Mouse (Mus musculus) retina, postnatal 7 days (tissue): ENCODE measurements at regions not wholly inside any gene's neighbourhood (a gene's known extent, or its start where the extent isn't known, plus 50 kb on each side); places are given as distances from the start of the nearest gene placed in this dataset.
"Not testable (repeated sequence)": the region's sequence is repeated elsewhere in the genome, so short reads cannot be mapped to it uniquely, and the experiment has no call there.

Experiments used
- DNase-seq: peaks from one replicate; pipeline ENCODE4 v3.0.0-alpha.2; 2012; ENCODE audit warnings: low read depth, low spot score

DNA sequence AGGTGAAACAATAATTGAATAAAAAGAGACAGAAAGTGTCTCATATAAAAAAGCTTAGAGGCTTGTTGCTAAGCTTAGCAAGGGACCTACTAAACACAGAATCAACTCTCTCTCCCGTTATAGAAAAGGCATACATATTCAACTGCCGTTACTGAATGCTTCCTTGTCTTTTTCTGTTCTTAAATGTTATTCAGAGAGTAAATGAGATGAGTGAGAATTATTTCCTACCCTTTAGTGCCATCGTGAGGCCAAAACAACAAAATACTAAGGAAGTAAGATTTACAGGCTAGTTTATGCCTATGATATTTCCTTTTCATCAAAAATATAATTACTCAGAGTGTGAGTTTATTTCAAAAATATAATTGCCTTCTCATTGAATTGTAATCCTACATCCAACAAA is 686.6 kb upstream of the 1700008P02Rik start:
- no peak for DNase-seq

DNA sequence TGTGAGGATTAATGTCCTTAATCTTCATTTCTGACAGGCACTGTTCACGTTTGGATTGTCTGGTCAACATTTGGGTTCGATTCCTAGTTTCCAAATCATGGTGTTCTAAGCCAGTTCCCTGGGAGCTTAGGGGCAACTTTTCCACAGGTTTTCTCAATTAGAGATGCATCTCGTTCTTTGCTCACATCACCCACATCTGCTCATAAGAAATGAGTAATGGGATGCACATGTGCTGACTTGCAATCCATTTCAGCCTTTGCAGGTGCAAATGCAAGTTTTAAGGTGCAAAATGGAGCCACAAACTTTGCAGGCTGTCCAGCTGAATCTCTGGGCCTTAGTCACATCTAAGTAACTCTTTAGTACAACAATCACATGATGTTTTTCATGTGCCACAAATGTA is 678.3 kb upstream of the 1700008P02Rik start:
- no peak for DNase-seq

DNA sequence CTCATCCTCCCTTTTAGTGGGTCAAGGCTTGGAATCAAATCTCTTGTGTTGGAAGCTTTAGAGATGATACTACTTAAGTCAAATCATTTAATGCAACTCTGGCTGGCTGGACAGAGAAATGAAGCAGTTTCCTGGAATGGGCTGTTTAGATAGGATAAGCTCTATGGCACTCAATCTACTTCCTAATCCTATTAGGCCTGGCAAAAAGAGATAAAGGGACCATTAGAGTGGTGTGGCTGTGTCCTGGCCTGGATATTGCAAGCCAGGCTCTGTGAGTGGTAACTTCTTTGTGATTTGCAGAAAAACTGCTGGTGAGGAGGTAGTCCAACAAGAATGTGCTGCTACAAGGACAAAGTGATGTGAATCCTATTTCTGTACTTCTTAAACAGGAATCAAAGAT is 670.8 kb upstream of the 1700008P02Rik start:
- DNase-seq, result peak; percentile 6

DNA sequence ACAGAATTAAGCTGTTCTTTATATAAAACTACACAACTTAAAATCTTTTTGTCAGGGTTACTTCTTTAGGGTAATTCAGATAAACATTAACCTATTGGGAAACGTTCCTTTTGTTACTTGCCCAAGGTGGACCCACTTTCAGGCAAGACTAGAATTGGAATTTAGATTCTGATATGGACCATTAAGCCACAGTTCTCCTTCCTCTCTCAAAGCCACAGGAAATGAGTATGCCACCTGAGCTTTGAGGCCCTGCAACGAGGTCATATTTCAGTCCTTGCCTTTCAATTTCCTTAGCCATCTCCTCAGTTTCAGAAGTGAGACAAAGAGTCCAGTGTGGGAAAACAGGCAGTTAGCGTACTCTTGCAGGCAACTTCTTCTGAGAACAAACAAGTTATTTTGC is 637.3 kb upstream of the 1700008P02Rik start:
- DNase-seq, result no peak

DNA sequence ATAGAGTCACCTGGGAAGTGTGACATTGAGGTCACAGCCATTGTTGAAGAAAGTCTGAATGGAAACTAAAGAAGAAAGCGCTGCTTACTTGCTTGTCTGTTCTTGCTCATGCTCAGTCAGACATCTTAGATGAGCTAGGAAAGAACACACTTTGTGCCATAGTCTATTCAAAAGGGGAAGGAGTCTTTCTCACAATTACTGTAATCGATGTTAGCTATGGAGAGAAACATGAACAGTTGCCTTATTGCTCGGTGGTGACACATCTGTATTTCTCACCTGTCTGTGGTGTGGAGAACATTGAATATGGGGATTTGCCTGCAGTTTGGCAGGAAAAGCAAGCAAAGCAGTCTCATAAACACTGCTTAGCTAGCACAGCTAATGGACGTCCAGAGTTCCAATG is 628.1 kb upstream of the 1700008P02Rik start:
- DNase-seq, result no peak

DNA sequence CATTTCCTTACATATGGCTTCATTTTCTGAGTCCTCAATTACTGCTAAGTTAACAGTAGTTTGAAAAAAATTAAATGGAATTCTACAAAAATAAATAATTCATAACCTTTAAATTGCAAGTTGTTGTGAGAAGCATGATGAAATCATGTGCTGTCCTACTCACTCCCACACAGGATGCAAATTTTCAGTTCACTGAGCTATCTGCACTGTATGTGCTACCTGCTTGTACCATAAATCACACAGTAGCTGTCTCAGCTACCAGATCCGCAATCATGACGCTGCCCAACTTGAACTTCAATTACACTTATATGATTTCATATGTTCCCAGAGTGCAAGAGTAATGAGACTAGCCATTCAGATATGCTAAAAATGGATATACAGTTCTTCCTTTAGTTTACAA is 609.5 kb upstream of the 1700008P02Rik start:
- no peak for DNase-seq

GRCm38 (mm10) chr3:7188531-7188930 is 568.3 kb upstream of the 1700008P02Rik start:
- not testable (repeated sequence) for DNase-seq

DNA sequence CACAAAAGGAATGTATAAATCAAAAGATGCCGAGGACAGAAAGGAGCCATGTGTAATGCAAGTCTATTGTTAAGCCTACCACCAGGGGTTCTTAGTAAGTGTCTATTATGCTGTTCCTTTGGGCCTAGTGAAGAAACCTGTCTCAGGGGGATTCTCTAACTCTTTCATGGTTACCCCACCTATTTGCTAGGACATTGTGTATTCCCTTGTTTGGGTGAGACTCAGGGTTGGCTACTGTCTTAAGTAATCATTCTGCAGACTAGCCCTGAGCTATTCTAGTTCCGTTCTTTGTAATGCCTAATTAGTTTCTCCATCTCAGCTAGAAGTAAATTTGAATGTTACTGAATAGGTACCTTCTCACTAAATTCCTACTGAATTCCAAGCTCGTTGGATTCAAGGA is 546.4 kb upstream of the 1700008P02Rik start:
- DNase-seq, result no peak

DNA sequence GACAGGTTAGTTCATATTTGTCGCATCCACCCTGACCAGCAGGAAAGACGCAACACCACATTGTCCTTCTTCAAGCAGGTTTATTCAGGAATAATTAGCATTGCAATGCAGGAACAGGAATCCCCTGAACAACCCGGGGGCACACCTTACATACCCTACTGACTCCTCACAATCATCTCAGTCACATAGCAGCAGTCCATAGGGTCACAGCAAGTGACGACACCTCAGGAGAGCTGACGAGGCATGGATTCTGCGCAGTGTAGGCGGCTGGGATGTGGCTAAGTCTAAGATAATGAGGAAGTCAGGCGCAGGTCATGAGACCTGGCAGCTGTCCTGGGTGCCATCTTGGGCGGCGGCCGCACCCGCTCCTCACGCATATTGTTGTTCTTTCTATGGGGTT is 518.8 kb upstream of the 1700008P02Rik start:
- DNase-seq, result no peak

DNA sequence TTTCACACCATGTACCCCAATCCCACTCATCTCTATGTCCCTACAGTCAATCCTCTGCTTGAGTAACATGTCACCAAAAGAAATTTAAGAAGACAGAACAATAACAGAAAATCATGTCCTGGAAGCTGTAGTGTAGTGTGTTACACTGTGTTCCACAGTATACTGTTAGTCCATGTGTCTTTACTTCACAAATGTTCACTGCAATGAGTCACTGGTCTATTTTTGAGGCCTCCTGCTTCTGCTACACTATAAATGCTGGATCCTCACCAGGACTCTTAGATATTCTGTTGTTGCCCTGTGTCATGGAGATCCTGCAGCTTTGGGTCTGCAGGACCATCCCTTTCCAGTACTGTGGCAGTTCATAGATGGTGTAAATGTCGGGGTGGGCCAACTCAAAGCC is 514.5 kb upstream of the 1700008P02Rik start:
- no peak for DNase-seq
